Mouse (Mus musculus): ENCODE measurements around the gene Gstm7. TPM values are rescaled to one million over a fixed set of nuclear protein-coding genes. Genes with fewer than 3 reads are reported as not detected.

The Gstm7 gene
- total RNA-seq, 2 experiments from 2014 or later: 60.7 to 70.1 TPM

- DNase-seq (ENCODE audit: low spot score in 2 of 2): no peak
Observed at GRCm38 (mm10) chr3:107877747-107878736, 53.6 kb downstream of the Gstm7 start.

- DNase-seq (ENCODE audit: low spot score in 2 of 2): no peak
Observed at GRCm38 (mm10) chr3:107877005-107877404, 54.6 kb downstream of the Gstm7 start, which contains the start of gene Eps8l3. Gene Eps8l3, plus strand, starts transcription at chr3:107877229.

Other genes with a start within 250 kb of the Gstm7 start
- 100 to 1,000 TPM; 268 to 272 TPM for gene Ahcyl1, start 235.3 kb downstream of the Gstm7 start, total RNA-seq (2021)
- gene Csf1, start 171.3 kb downstream of the Gstm7 start, total RNA-seq (2021): 10 to 100 TPM; 12.8 to 12.9 TPM
- not detected for gene Eps8l3, start 54.6 kb downstream of the Gstm7 start, total RNA-seq (2021)
- 100 to 1,000 TPM; 156 to 161 TPM for gene Gstm5, start 36.0 kb downstream of the Gstm7 start, total RNA-seq (2021)
- 10 to 100 TPM in 1 of 2 experiments, 1 to 10 TPM in 1; 8.8 to 12.0 TPM for gene Gstm6, start 11.9 kb upstream of the Gstm7 start, total RNA-seq (2021)
- not detected for gene Gstm3, start 37.5 kb upstream of the Gstm7 start, total RNA-seq (2021)
- 1 to 10 TPM; 2.3 to 4.0 TPM for gene Gstm2, start 54.6 kb upstream of the Gstm7 start, total RNA-seq (2021)
- gene Gstm1, start 86.2 kb upstream of the Gstm7 start, total RNA-seq (2021): 100 to 1,000 TPM in 1 of 2 experiments, 10 to 100 TPM in 1; 94.4 to 102 TPM
- 10 to 100 TPM; 13.4 TPM for gene Gstm4, start 113.1 kb upstream of the Gstm7 start, total RNA-seq (2021)
- 10 to 100 TPM; 48.4 to 58.8 TPM for gene Ampd2, start 154.8 kb upstream of the Gstm7 start, total RNA-seq (2021)
- not detected for gene Gnat2, start 161.0 kb upstream of the Gstm7 start, total RNA-seq (2021)
- gene Gnai3, start 214.3 kb upstream of the Gstm7 start, total RNA-seq (2021): 10 to 100 TPM; 54.7 to 59.4 TPM
- gene Gpr61, start 223.1 kb upstream of the Gstm7 start, total RNA-seq (2021): 10 to 100 TPM; 14.5 to 15.0 TPM